Mouse (Mus musculus) MEL (cell line): ENCODE measurements around the gene Creb3l1.

Experiments
- BHLHE40 ChIP-seq: IDR thresholded peaks from 2 replicates; pipeline ENCODE4 v1.6.1; 2012; ENCODE audit warnings: low read depth, mild to moderate bottlenecking, inconsistent platforms, low read length, improper control_type of control experiment, borderline replicate concordance
- CTCF ChIP-seq, 3 experiments: IDR thresholded peaks in 2 of 3; conservative IDR thresholded peaks in 1 of 3; 2 replicates each; pipeline ENCODE4 v1.5.1; 2011 to 2012; ENCODE audit warnings: low read length in 3 of 3, low read depth in 2 of 3, mild to moderate bottlenecking in 2 of 3, improper control_type of control experiment in 1 of 3, inconsistent platforms in 1 of 3, mixed read lengths in 1 of 3, moderate library complexity in 1 of 3; ENCODE audit not compliant: control insufficient read depth in 1 of 3, insufficient read depth in 1 of 3, poor library complexity in 1 of 3, severe bottlenecking in 1 of 3
- EP300 ChIP-seq, 2 experiments: IDR thresholded peaks; 2 replicates each; pipeline ENCODE4 v1.6.1; 2011; ENCODE audit warnings: improper control_type of control experiment in 2 of 2, low read length in 2 of 2, low read depth in 1 of 2, mild to moderate bottlenecking in 1 of 2
- GATA1 ChIP-seq: IDR thresholded peaks from 2 replicates; pipeline ENCODE4 v1.6.1; 2011; ENCODE audit warnings: low read depth, low read length, improper control_type of control experiment
- NELFE ChIP-seq: IDR thresholded peaks from 2 replicates; pipeline ENCODE4 v1.6.1; 2011; ENCODE audit warnings: low read depth, low read length, improper control_type of control experiment
- POLR2A ChIP-seq, 2 experiments: IDR thresholded peaks; 2 replicates each; pipeline ENCODE4 v1.6.1; 2011 to 2012; ENCODE audit warnings: low read length in 2 of 2, mild to moderate bottlenecking in 2 of 2, control low read depth in 1 of 2, improper control_type of control experiment in 1 of 2, low read depth in 1 of 2, moderate library complexity in 1 of 2; ENCODE audit not compliant: control insufficient read depth in 1 of 2, insufficient read depth in 1 of 2, poor library complexity in 1 of 2
- SMC3 ChIP-seq: IDR thresholded peaks from 2 replicates; pipeline ENCODE4 v1.6.1; 2011; ENCODE audit warnings: low read depth, low read length, improper control_type of control experiment
- ZKSCAN1 ChIP-seq: IDR thresholded peaks from 2 replicates; pipeline ENCODE4 v1.6.1; 2012; ENCODE audit warnings: low read depth, mild to moderate bottlenecking, inconsistent platforms, low read length, improper control_type of control experiment, moderate library complexity
- ZMIZ1 ChIP-seq: IDR thresholded peaks from 2 replicates; pipeline ENCODE4 v1.6.1; 2012; ENCODE audit warnings: low read depth, mild to moderate bottlenecking, inconsistent platforms, low read length, improper control_type of control experiment, moderate library complexity

DNA sequence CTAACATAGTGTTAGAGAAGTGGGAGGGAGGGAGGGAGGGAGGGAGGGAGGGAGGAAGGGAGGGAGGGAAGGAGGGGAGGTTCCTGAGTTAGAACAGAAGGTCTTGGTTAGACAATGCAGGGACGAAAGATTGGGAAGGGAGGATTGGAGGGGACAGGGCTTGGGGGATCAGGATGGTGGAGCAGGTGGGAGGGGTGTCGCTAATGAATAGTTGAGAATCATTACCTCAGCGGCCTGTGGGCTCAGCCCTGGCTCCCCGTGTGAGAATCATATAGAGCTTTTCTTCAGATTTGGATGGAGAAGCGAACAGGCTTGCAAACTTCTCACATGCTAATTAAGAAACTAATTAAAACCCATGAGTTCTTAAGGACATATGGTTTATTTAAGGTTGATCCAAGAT is 45.3 kb upstream of the Creb3l1 start:
- TF ChIP-seq BHLHE40, result no peak
- TF ChIP-seq POLR2A (IDR thresholded peaks at IDR 0.05; ENCODE audit: control insufficient read depth in 1 of 2, insufficient read depth in 1 of 2, low read depth in 1 of 2, low read length in 2 of 2, poor library complexity in 1 of 2), result no peak
- no peak for TF ChIP-seq ZKSCAN1
- no peak for TF ChIP-seq NELFE
- TF ChIP-seq CTCF (IDR thresholded peaks at IDR 0.05 in 2 of 3, conservative IDR thresholded peaks at IDR 0.05 in 1 of 3; ENCODE audit: control insufficient read depth in 1 of 3, insufficient read depth in 1 of 3, low read depth in 2 of 3, low read length in 3 of 3, poor library complexity in 1 of 3, severe bottlenecking in 1 of 3), result no peak
- no peak for TF ChIP-seq EP300 (IDR thresholded peaks at IDR 0.05; ENCODE audit: low read depth in 1 of 2, low read length in 2 of 2)
- TF ChIP-seq ZMIZ1, result no peak
- TF ChIP-seq GATA1, result no peak
- TF ChIP-seq SMC3, result no peak
